Mouse (Mus musculus) ES-E14 (cell line): ENCODE data around the gene Galr3. TPM values are rescaled to one million over a fixed set of nuclear protein-coding genes. Genes with fewer than 3 reads are reported as not detected.
A peak's percentile ranks its signal among the peaks of the same experiment; 100 is the strongest.

ENCODE experiments used
- DNase-seq: peaks from one replicate; pipeline ENCODE4 v3.0.0-alpha.2; 2013; ENCODE audit warnings: low read depth, low spot score
- H3K27ac ChIP-seq: 2 replicates; pipeline ENCODE4 v1.5.1; 2012; ENCODE audit warnings: low read depth, mild to moderate bottlenecking, low read length, moderate library complexity, mixed read lengths; ENCODE audit not compliant: poor library complexity, insufficient read depth, severe bottlenecking
- H3K36me3 ChIP-seq: 2 replicates; pipeline ENCODE4 v1.6.1; 2012; ENCODE audit warnings: mild to moderate bottlenecking, low read length, moderate library complexity, mixed read lengths; ENCODE audit not compliant: control insufficient read depth, poor library complexity, insufficient read depth, severe bottlenecking
- H3K4me1 ChIP-seq, 2 experiments: fragments of 150-350 bp in 1 of 2; sonication (generic) in 1 of 2; 2 replicates each; pipeline ENCODE4 v1.6.1; 2012; ENCODE audit warnings: low read length in 2 of 2, mild to moderate bottlenecking in 1 of 2, mixed read lengths in 1 of 2; ENCODE audit not compliant: control insufficient read depth in 2 of 2, insufficient read depth in 2 of 2, poor library complexity in 1 of 2
- H3K4me3 ChIP-seq, 2 experiments: fragments of 150-350 bp in 1 of 2; sonication (generic) in 1 of 2; 2 replicates each; pipeline ENCODE4 v1.5.1; 2012; ENCODE audit warnings: low read length in 2 of 2, low read depth in 1 of 2, mild to moderate bottlenecking in 1 of 2, mixed read lengths in 1 of 2; ENCODE audit not compliant: insufficient read depth in 1 of 2, poor library complexity in 1 of 2, severe bottlenecking in 1 of 2
- H3K9ac ChIP-seq: 2 replicates; pipeline ENCODE4 v1.6.1; 2012; ENCODE audit warnings: low read depth, mild to moderate bottlenecking, low read length, mixed read lengths; ENCODE audit not compliant: poor library complexity, insufficient read depth, severe bottlenecking
- H3K9me3 ChIP-seq: fragments of 150-350 bp; sonication (generic); 2 replicates; pipeline ENCODE4 v1.6.1; 2012; ENCODE audit warnings: low read depth, mild to moderate bottlenecking, low read length; ENCODE audit not compliant: control insufficient read depth, insufficient read depth
- CHD2 ChIP-seq: IDR thresholded peaks from 2 replicates; pipeline ENCODE4 v1.6.1; 2014; ENCODE audit warnings: mild to moderate bottlenecking, low read depth, low read length, inconsistent platforms
- HCFC1 ChIP-seq: IDR thresholded peaks from 2 replicates; pipeline ENCODE4 v1.6.1; 2012; ENCODE audit warnings: low read length, inconsistent platforms, borderline replicate concordance; ENCODE audit not compliant: insufficient read depth
- MAFK ChIP-seq: IDR thresholded peaks from 2 replicates; pipeline ENCODE4 v1.6.1; 2014; ENCODE audit warnings: mild to moderate bottlenecking, low read depth, low read length, inconsistent platforms; ENCODE audit not compliant: insufficient read depth
- ZC3H11A ChIP-seq: IDR thresholded peaks from 2 replicates; pipeline ENCODE4 v1.6.1; 2012; ENCODE audit warnings: low read depth, mild to moderate bottlenecking, inconsistent platforms, low read length, borderline replicate concordance
- ZNF384 ChIP-seq: IDR thresholded peaks from 2 replicates; pipeline ENCODE4 v1.6.1; 2012; ENCODE audit warnings: low read depth, low read length, inconsistent platforms
- in situ Hi-C, 2 experiments: fragments of 600-800 bp; cut with MboI; formaldehyde crosslinking; loops; one replicate each; pipeline ENCODE4 v1.15.1; 2025; ENCODE audit warnings: low sequenced_read_pairs in 2 of 2, inconsistent platforms in 1 of 2; ENCODE audit not compliant: unreplicated experiment in 2 of 2
- total RNA-seq: library from RNA; depleted of rRNA; stranded (reverse); fragments of 300-350 nt; gene quantifications from 2 replicates; pipeline ENCODE4 v1.2.3, GENCODE M21; 2012

The Galr3 gene
- total RNA-seq, 1 experiment = not detected

DNA sequence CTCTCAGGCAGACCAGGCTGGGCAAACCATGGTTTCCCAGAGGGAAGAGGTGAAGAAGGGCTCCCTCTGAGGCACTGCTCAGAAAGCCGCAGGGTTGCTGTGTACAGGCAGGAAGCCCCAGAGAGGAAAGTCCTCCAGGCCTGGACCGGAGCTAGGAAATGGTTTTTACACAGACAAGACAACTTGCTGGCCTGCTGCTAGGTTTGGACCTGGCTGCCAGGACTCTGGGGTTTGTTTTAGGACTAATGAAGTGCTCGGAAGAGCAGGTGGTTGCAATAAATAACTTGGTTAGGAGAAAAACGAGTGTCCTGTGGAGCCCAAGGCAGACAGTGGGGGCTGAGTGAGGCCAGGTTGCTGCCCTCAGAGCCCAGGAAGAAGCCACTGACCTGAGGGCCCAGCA is 6.5 kb downstream of the Galr3 start:
- in situ Hi-C loops = no loop called here
- H3K9me3 ChIP-seq = no peaks in the 10 kb centered on the region

DNA sequence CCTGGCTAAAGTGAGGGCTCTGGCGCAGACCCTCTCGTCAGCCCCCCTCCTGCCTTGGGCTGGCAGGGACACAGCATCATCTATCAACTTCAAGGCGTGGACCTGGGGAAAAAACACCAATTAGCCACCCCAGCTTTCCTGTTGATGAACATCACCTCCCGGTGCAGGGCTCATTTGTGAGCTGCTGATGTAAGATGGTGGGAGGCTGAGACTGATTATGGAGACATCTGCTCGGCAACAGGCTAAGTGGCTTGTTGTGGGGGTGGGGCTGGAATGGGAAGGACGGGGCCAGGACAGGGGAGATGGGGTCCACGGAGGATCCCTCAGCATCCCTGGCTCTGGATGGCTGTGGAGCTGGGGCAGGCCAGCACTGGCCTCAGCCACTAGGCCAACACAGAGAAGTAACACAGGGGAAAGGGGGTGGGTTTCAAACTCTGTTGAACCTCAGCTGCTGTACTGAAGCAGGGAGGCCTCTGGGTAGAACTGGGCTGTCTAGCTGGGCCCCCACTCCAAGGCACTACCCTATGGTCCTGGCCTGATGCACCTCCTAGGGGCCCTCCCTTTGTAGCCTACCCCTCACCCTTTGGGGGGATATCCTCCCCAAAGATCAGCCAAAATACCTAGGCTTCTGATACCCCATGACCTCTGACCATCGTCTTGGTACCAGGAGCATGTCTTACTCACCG is 8.6 kb downstream of the Galr3 start:
- Histone ChIP-seq H3K9me3 (no peaks in the 10 kb centered on the region), H3K4me3 (no peak overlapping the region), H3K27ac (no peak overlapping the region), H3K9ac (no peak overlapping the region), H3K4me1 (peaks cover 11 to 12% of the 10 kb centered on the region in 2 experiments; a peak in 2 of 4 replicates), H3K36me3 (peaks cover 15% of the 10 kb centered on the region; the same call in 1 of the 2 replicates)
- in situ Hi-C loops = no loop called here
- TF ChIP-seq HCFC1 (no peak), MAFK (no peak), ZC3H11A (no peak), CHD2 (no peak), ZNF384 (no peak)
- no peak for DNase-seq

More for the DNA sequence above, 6.5 kb downstream of the Galr3 start:
- Histone ChIP-seq H3K4me1 (peaks cover 12 to 14% of the 10 kb centered on the region in 2 experiments; a peak in 2 of 4 replicates), H3K36me3 (no peaks in the 10 kb centered on the region), H3K27ac (no peak overlapping the region), H3K4me3 (no peak overlapping the region), H3K9ac (no peak overlapping the region)
- TF ChIP-seq ZC3H11A (no peak), MAFK (no peak), HCFC1 (no peak), CHD2 (no peak), ZNF384 (no peak)
- DNase-seq = no peak

DNA sequence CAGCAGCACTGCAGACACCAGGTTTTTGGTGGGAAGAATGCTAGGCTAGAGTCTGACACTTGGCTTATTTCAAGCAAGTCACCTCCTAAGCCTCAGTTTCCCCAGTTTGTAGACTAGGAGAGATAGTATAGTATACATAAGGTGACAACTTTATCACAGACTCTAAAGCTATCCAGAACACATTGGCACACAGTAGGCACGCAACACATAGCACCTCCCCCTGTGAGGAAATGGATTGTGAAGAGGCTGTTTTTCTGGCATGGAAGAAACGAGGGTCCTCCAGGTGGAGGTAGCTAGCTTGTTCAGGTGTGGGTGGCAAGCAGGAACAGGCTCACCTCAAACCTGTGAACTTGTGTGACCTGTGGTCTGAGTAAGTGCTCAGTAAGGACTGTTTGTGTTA is 9.3 kb downstream of the Galr3 start:
- Histone ChIP-seq H3K4me3 (no peak overlapping the region), H3K36me3 (peaks cover 21% of the 10 kb centered on the region; the same call in 1 of the 2 replicates), H3K4me1 (peaks cover 11 to 12% of the 10 kb centered on the region in 2 experiments; a peak in 2 of 4 replicates), H3K27ac (no peak overlapping the region), H3K9ac (0 out of 2 replicates have a peak overlapping the region, but pooled peaks have one; percentile 32), H3K9me3 (no peaks in the 10 kb centered on the region)
- in situ Hi-C loops = no loop called here
- TF ChIP-seq ZC3H11A = no peak
- no peak for TF ChIP-seq HCFC1
- TF ChIP-seq MAFK = no peak
- no peak for TF ChIP-seq CHD2
- TF ChIP-seq ZNF384 = no peak
- DNase-seq = no peak

DNA sequence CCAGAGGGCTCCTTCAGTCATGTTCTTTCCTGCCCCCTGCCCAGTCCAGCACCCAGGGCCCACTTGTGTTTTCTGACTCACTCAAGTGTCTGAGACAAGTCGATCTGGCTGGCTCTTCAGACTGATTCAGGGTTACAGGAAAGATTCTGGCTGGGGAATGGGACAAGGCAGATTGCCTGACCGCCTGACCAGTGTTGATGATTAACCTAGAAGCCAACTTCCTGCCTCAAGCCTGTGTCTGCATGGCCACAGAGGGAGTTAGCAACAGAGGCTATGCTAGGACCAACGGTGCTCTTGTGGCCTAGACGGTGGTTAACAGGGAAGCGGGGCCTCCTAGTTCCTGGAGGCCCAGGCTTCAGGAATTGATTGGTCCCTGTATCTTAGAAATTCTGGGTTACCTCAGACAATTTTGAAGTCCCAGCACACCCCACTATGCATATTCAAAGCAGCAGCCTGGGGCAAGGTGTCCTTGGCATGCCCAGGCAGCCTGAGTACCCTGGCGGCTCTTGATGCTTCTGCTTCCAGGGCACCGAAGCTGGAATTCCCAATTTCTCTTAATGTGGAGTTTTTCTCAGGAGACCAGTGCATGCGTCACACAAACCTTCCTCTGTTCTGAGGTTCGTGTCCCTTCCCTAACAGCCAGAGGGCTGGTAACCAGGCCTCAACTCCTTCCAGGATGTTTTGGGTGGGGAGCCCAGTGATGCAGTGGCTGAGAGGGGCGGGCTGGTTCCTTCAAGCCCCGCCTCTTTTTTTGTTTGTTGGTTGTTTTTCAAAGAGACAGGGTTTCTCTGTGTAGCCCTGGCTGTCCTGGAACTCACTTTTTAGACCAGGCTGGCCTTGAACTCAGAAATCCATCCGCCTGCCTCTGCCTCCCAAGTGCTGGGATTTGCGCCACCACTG is 10.0 kb downstream of the Galr3 start:
- H3K27ac ChIP-seq = peak overlapping the region; percentile 69
- peak overlapping the region; percentile 32; the same call in 1 of the 2 replicates for H3K9ac ChIP-seq

More for the DNA sequence above, 10.0 kb downstream of the Galr3 start:
- Histone ChIP-seq H3K4me3 (0 out of 4 replicates have a peak overlapping the region, but pooled peaks of 1 of the 2 experiments have one; percentile 42), H3K9me3 (no peaks in the 10 kb centered on the region), H3K4me1 (peaks cover 11 to 12% of the 10 kb centered on the region in 2 experiments; a peak in 2 of 4 replicates), H3K36me3 (peaks cover 26% of the 10 kb centered on the region; the same call in 1 of the 2 replicates)
- in situ Hi-C loops = no loop called here
- TF ChIP-seq HCFC1 = no peak
- no peak for TF ChIP-seq CHD2
- no peak for TF ChIP-seq ZC3H11A
- TF ChIP-seq ZNF384 = no peak
- no peak for TF ChIP-seq MAFK
- no peak for DNase-seq
